ENCODE assay signal across 19 mouse cellular contexts in the genomic region with DNA sequence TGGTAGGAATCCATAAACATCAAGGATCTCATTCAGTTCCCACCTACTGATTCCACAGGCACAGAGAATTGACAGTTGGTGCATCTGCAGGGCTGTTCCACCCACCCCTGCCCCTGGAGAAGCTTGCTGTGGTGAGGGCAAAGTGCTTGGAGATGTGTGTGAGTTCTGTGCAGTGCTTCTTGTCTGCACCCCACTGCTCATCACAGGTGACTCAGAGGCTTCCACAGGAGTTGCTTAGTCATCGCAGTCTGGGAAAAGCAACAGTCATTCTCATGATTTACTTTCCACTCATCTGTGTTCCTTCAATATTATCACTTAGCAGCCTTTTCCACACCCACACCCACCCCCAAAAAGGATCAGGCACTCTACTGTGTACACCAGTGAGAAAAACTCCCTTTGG.
A peak's percentile ranks its signal among the peaks of the same experiment; 100 is the strongest.
DNase-seq lines count a peak whose midpoint lies in the region; ATAC-seq and TF ChIP-seq lines count a peak whose summit lies in the region.
"Had no signal": no experiment of that assay in that cellular context is flagged by ENCODE, and none has a peak within 500 bp of the region (broad histone marks: within the 10 kb centered on the region; RNA-seq: fewer than 3 reads in every experiment).

No protein-coding gene starts in this region.

- TF ChIP-seq EP300 in heart, adult 2 months (IDR thresholded peaks at IDR 0.05; ENCODE audit: insufficient read depth, low read depth, low read length): no peak

- no peaks in the 10 kb centered on the region for H3K36me3 ChIP-seq in myocyte (ENCODE audit: control insufficient read depth, insufficient read depth)
- no peaks in the 10 kb centered on the region; the same call in 1 of the 2 replicates for H3K36me3 ChIP-seq in heart, adult 2 months (ENCODE audit: control insufficient read depth, insufficient read depth, low read length)
- H3K36me3 ChIP-seq: midbrain, embryonic 13.5 days had no signal

- H3K27ac ChIP-seq in heart, adult 2 months: no peak overlapping the region
- H3K27ac ChIP-seq: layer of hippocampus, adult 2 months; midbrain, embryonic 13.5 days had no signal

- 78% methylated on average over 1 of the region's 1 CpGs for WGBS in heart, adult 2 months

- H3K79me2 ChIP-seq in myocyte (ENCODE audit: control insufficient read depth, insufficient read depth): no peaks in the 10 kb centered on the region
- no peaks in the 10 kb centered on the region for H3K79me2 ChIP-seq in heart, adult 2 months (replicated peaks; ENCODE audit: control insufficient read depth, insufficient read depth, low read length)

- no peak overlapping the region for H3ac ChIP-seq in myocyte (ENCODE audit: control insufficient read depth, insufficient read length)

- in situ Hi-C loops in Patski (cut with MboI; ENCODE audit: low pct_unique_long_range_greater_than_20kb): no loop called here

- H3K4me3 ChIP-seq in myocyte: no peak overlapping the region
- no peak overlapping the region for H3K4me3 ChIP-seq in heart, adult 2 months
- H3K4me3 ChIP-seq: heart, embryonic 12.5 days; layer of hippocampus, adult 2 months; midbrain, embryonic 13.5 days had no signal

- TF ChIP-seq CTCF in Patski (IDR thresholded peaks at IDR 0.05): no peak
- TF ChIP-seq CTCF in heart, adult 2 months (IDR thresholded peaks at IDR 0.05): no peak

- ATAC-seq in Patski: peak; percentile 88
- ATAC-seq: forebrain, embryonic 16.5 days; hindbrain, embryonic 16.5 days; midbrain, embryonic 13.5 days had no signal

- H3K9ac ChIP-seq in heart, adult 2 months (ENCODE audit: low read depth, low read length): no peak overlapping the region
- H3K9ac ChIP-seq: heart, embryonic 12.5 days; midbrain, embryonic 13.5 days had no signal

- CTCF ChIA-PET in Patski (lab: Charles Lee): no interaction called here

- no peak for TF ChIP-seq POLR2A in myocyte (IDR thresholded peaks at IDR 0.05; ENCODE audit: insufficient read length, low read depth)
- no peak for TF ChIP-seq POLR2A in heart, adult 2 months (IDR thresholded peaks at IDR 0.05; ENCODE audit: insufficient read depth, low read depth, low read length)

- H3K27me3 ChIP-seq in Patski (no peaks in the 10 kb centered on the region), myocyte (ENCODE audit: control insufficient read depth, insufficient read depth, insufficient read length) (no peaks in the 10 kb centered on the region)
- no peaks in the 10 kb centered on the region for H3K27me3 ChIP-seq in heart, adult 2 months (ENCODE audit: control insufficient read depth, insufficient read depth, low read length)
- H3K27me3 ChIP-seq: heart, embryonic 12.5 days; midbrain, embryonic 13.5 days had no signal

- DNase-seq in adrenal gland, adult (ENCODE audit: inconsistent age in 2 of 2, low spot score in 1 of 2): peak; percentile 19 to 54
- no peak for DNase-seq in adrenal gland, postnatal 10 days
- DNase-seq in layer of hippocampus, adult 9-11 months: peak; percentile 31
- DNase-seq in layer of hippocampus, postnatal 36 days: no peak
- peak; percentile 28 for DNase-seq in Patski (ENCODE audit: low read depth, low spot score)
- no peak for DNase-seq in heart, adult 2 months
- no peak for DNase-seq in cerebellum, adult 18-20 months
- DNase-seq: cerebellum, postnatal 25 days; gastrocnemius, postnatal 25 days; heart, postnatal 36 days; kidney, adult 9 months; lung, adult 2 months; lung, postnatal 4 days had no signal

- no peaks in the 10 kb centered on the region for H3K4me1 ChIP-seq in heart, adult 2 months (ENCODE audit: control insufficient read depth, insufficient read depth, low read length)
- H3K4me1 ChIP-seq: heart, embryonic 12.5 days; midbrain, embryonic 13.5 days had no signal

- intact Hi-C loops in heart, adult 2 months (cut with DNase I): no loop called here

- H3K4me2 ChIP-seq in myocyte (ENCODE audit: low read depth): peak overlapping the region; percentile 20
- H3K4me2 ChIP-seq: heart, embryonic 12.5 days; midbrain, embryonic 13.5 days had no signal

- POLR2A ChIA-PET in Patski (lab: Charles Lee): no interaction called here

TF ChIP-seq in myocyte, 11 proteins besides CTCF, POLR2A, EP300 and RAD21:
- TF ChIP-seq CEBPB (IDR thresholded peaks at IDR 0.05; ENCODE audit: insufficient read depth, poor library complexity, severe bottlenecking) (no peak), REST (IDR thresholded peaks at IDR 0.05; ENCODE audit: insufficient read depth, insufficient read length) (no peak), TCF12 (IDR thresholded peaks at IDR 0.05; ENCODE audit: insufficient read depth, poor library complexity, severe bottlenecking) (no peak), E2F4 (IDR thresholded peaks at IDR 0.05; ENCODE audit: insufficient read depth) (no peak), USF1 (IDR thresholded peaks at IDR 0.05; ENCODE audit: low read depth) (no peak), TCF3 (IDR thresholded peaks at IDR 0.05; ENCODE audit: insufficient read length, low read depth) (no peak)

Comparison
In these comparisons a context has a peak if more than half of its experiments do, and no peak if none do; other contexts are left out.
1. DNase-seq: peak in adrenal gland, adult (2 of 2), layer of hippocampus, adult 9-11 months (single experiment) and Patski (single experiment); none in adrenal gland, postnatal 10 days (single experiment), layer of hippocampus, postnatal 36 days (0 of 2), heart, adult 2 months (0 of 2) and cerebellum, adult 18-20 months (0 of 2).